Mouse (Mus musculus) kidney, adult 10 weeks (tissue): Measurements from ENCODE around the gene Hddc3. TPM values are rescaled to one million over a fixed set of nuclear protein-coding genes. Genes with fewer than 3 reads are reported as not detected.

Source experiments
- polyA plus RNA-seq: library from polyadenylated mRNA; stranded (reverse); fragments of 350-450 nt; fragmentation: Illumina TruSeq; extraction: RNeasy Lipid Tissue Mini Kit (QIAGEN cat#74804); gene quantifications from one replicate; pipeline ENCODE4 v1.2.3, GENCODE M21; 2014; ENCODE audit warnings: low read depth, low replicate concordance

Hddc3 gene
- polyA plus RNA-seq = 23.2 TPM

DNA sequence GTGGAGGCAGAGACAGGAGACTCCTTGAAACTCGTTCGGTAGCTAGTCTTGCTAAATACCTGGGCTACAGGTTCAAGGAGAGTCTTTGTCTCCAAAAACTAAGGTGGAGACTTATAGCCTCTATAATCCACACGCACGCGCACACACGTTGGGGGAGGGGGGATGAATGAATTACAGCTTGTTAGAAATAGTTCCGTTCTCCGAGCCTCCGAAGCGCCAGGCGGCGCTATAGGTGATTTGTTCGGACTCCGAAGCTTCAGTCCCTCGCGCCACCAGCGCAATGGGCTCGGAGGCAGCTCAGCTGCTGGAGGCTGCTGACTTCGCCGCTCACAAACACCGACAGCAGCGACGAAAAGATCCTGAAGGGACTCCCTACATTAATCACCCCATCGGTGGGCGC lies at the start of gene Hddc3:
Hddc3 (plus strand) TSS at position 247 of the 400 bp plus-strand sequence.

GRCm38 (mm10) chr7:80294062-80294763 lies 48.7 kb upstream of the Hddc3 start, which contains the start of gene Prc1:
Prc1 (plus strand) TSS chr7:80294450.

DNA sequence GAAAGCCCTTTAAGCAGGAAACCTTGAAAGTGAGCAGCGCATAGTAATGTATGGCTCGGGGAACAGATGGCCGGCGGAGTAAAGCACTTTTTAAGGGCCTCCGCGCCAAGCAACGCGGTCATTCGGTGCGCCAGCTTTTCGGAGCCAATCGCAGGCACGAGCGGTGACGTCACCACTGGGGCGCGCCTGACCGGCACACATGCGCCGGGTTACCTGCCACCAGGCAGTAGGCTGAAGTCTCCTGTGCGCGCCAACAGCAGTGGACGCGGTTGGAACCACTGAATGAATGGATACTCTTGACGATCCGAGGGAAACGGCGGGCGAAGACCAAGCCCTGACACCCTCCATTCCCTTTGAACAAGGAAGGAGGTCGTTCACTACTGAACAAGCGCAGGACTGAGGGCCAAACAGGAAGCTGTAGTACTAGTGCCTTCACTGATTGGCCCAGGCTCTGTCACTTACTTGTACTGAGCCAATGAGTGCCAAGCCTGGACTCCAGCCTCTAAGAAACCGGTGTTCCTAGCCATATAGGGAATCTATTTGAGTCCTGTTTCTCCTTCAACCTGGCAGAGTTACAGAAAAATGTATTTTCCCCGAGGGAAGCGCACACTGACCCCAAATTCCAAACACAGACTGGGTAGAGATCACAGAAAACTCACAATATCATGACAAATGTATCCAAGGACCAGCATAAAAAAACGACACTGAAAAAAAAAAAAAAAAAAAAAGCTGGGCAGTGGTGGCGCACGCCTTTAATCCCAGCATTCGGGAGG lies 18.7 kb upstream of the Hddc3 start, which contains the start of gene Rccd1:
Rccd1 (minus strand) TSS at position 412 of the 773 bp plus-strand sequence.

DNA sequence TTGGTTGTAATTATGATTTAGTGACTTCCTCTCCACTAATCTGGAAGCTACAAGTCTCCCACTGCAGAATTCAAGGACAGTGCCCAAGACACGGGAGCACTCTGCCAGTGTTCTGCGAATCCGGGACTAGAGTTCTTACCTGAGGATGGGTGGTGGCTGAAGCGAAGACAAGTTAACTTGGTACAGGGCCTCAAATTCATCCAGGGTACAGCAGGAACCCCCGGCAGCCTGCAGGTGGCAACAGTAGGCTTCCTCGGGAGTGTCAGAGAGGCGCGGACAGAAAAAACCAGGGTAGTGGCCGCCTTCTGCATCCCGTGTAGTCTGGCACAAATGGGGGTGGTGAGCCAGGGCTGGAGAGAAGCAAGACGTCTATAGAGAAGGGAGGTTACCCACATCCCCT lies 2.1 kb upstream of the Hddc3 start, which contains the start of gene Unc45a:
Unc45a (minus strand) TSS at position 213 of the 400 bp plus-strand sequence.

GRCm38 (mm10) chr7:80371041-80371751 lies 28.3 kb downstream of the Hddc3 start, which contains the start of gene Man2a2:
Man2a2 (minus strand) TSS chr7:80371375.

DNA sequence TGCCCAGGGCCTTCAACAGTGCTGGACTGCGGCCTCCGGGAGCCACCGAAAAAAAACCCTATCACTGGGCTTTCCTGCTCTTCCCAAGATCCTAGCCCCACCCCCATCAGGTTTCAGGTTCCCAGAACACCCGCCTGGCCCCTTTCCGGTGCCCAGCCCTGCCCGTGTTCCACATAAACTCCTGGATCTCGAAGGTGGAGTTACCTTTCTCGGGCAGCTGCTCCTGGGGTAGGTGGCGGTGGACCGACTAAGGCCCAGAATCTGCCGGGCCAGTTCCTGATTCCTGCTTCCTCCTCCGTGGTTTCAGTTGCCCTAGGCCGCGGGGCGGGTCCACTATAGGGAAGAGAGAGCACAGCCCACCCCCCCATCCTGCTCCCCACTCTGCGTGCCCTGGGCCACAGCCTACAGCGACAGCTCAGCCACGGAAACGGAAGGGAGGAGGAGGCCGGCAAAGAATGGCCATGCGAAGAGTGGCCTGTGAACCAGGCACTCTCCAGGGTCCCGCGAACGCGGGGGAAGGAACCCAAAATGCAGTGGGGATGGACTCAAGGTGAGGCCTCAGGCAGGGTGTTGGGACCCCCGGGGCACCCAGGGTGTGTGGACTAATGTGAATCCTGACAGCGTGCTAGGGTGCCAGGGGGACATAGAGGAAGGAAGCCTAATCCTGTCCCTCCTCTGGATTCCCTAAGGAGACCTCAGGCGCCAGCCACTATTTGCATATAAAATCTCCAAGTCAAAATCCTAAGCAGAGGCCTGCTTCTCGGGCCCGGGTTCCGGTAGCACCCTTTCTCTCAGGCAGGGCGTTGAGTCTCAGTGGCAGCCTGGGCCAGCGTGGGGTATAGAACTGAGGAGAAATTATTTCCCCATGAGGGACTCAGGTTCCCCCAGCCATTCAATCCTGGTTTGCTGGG lies 45.0 kb downstream of the Hddc3 start, which contains the start of gene Fes:
Fes (minus strand) TSS at position 314 of the 911 bp plus-strand sequence.

Other genes with a start within 250 kb of the Hddc3 start
- gene Idh2, start 227.7 kb upstream of the Hddc3 start, polyA plus RNA-seq = 35.3 TPM
- 1.7 TPM for gene Sema4b, start 156.3 kb upstream of the Hddc3 start, polyA plus RNA-seq
- gene Cib1, start 110.3 kb upstream of the Hddc3 start, polyA plus RNA-seq = 24.1 TPM
- 1.5 TPM for gene Gdpgp1, start 110.2 kb upstream of the Hddc3 start, polyA plus RNA-seq
- gene Ttll13, start 96.7 kb upstream of the Hddc3 start, polyA plus RNA-seq = 0.97 TPM
- gene Ngrn, start 81.9 kb upstream of the Hddc3 start, polyA plus RNA-seq = 15.5 TPM
- 7.2 TPM for gene Vps33b, start 73.5 kb upstream of the Hddc3 start, polyA plus RNA-seq
- 1.8 TPM for gene Prc1, start 48.7 kb upstream of the Hddc3 start, polyA plus RNA-seq
- 1.7 TPM for gene Rccd1, start 18.6 kb upstream of the Hddc3 start, polyA plus RNA-seq
- gene Unc45a, start 2.1 kb upstream of the Hddc3 start, polyA plus RNA-seq = 2.1 TPM
- gene Man2a2, start 28.3 kb downstream of the Hddc3 start, polyA plus RNA-seq = 8.3 TPM
- gene Fes, start 44.8 kb downstream of the Hddc3 start, polyA plus RNA-seq = not detected
- gene Furin, start 62.3 kb downstream of the Hddc3 start, polyA plus RNA-seq = 2.9 TPM
- gene Blm, start 192.0 kb downstream of the Hddc3 start, polyA plus RNA-seq = 4.1 TPM